Mouse (Mus musculus) limb, embryonic 14.5 days (tissue): ENCODE results near the gene Wwc2. TPM values are rescaled to one million over a fixed set of nuclear protein-coding genes. Genes with fewer than 3 reads are reported as not detected.

ENCODE experiments used
- ATAC-seq: fragments of 200-750 bp; cut with Nextera tagmentation; 2 replicates; pipeline ENCODE4 v1.8.0; 2017; ENCODE audit warnings: low read depth, moderate number of reproducible peaks, moderate TSS enrichment; ENCODE audit not compliant: low FRiP score
- DNase-seq: peaks from one replicate; pipeline ENCODE4 v3.0.0-alpha.2; 2015; ENCODE audit warnings: low spot score
- H3K27ac ChIP-seq: fragments of 300-500 bp; sonication (generic); replicated peaks from 2 replicates; pipeline ENCODE4 v1.5.1; 2014; ENCODE audit warnings: low read depth, mild to moderate bottlenecking, low read length, moderate library complexity, mixed read lengths
- H3K27me3 ChIP-seq: fragments of 300-500 bp; sonication (generic); 2 replicates; pipeline ENCODE4 v1.6.1; 2014; ENCODE audit warnings: low read length, mixed read lengths; ENCODE audit not compliant: control insufficient read depth, insufficient read depth
- H3K36me3 ChIP-seq: fragments of 300-500 bp; sonication (generic); 2 replicates; pipeline ENCODE4 v1.6.1; 2014; ENCODE audit warnings: mild to moderate bottlenecking, low read length, moderate library complexity, mixed read lengths; ENCODE audit not compliant: control insufficient read depth, insufficient read depth
- H3K4me1 ChIP-seq: fragments of 300-500 bp; sonication (generic); 2 replicates; pipeline ENCODE4 v1.6.1; 2014; ENCODE audit warnings: antibody characterized with exemption, low read length, mixed read lengths; ENCODE audit not compliant: control insufficient read depth, insufficient read depth
- H3K4me2 ChIP-seq: fragments of 300-500 bp; sonication (generic); replicated peaks from 2 replicates; pipeline ENCODE4 v1.6.1; 2014; ENCODE audit warnings: low read depth, mild to moderate bottlenecking, low read length, moderate library complexity; ENCODE audit not compliant: severe bottlenecking
- H3K4me3 ChIP-seq: fragments of 300-500 bp; sonication (generic); replicated peaks from 2 replicates; pipeline ENCODE4 v1.5.1; 2014; ENCODE audit warnings: low read length
- H3K9ac ChIP-seq: fragments of 300-500 bp; sonication (generic); 2 replicates; pipeline ENCODE4 v1.6.1; 2014; ENCODE audit warnings: mild to moderate bottlenecking, low read depth, low read length, moderate library complexity; ENCODE audit not compliant: severe bottlenecking
- H3K9me3 ChIP-seq: fragments of 300-500 bp; sonication (generic); 2 replicates; pipeline ENCODE4 v1.6.1; 2016; ENCODE audit warnings: low read length; ENCODE audit not compliant: control insufficient read depth
- POLR2A ChIP-seq: fragments of 200-500 bp; IDR thresholded peaks from 2 replicates; pipeline ENCODE4 v1.8.0; 2012; ENCODE audit warnings: inconsistent platforms, mild to moderate bottlenecking, moderate library complexity, borderline replicate concordance; ENCODE audit not compliant: insufficient read depth, insufficient read length; ENCODE audit errors: extremely low read depth
- WGBS: fragments of 180-500 bp; shearing (Covaris S2); extraction: QIAGEN DNeasy Blood & Tissue Kit; methylation state at CpG from one replicate; pipeline ENCODE4 v1.1.7; 2014; 5-methylcytosine and 5-hydroxymethylcytosine counted together
- polyA plus RNA-seq, 2 experiments: library from polyadenylated mRNA; depleted of rRNA in 1 of 2; stranded (reverse) in 1 of 2; unstranded in 1 of 2; fragments of >200 nt; fragmentation: Nextera tagmentation in 1 of 2; extraction: Ambion mirVana in 1 of 2; gene quantifications; 2 replicates each; pipeline versions ENCODE4 v1.2.1 to v1.2.3; 2012 to 2014

Gene Wwc2
- polyA plus RNA-seq, 2 experiments, result 10.9 to 13.5 TPM

- ATAC-seq (no peak), DNase-seq (no peak)
- WGBS, result 86% methylated on average over 8 of the region's 8 CpGs
- Histone ChIP-seq H3K4me3 (no peak overlapping the region), H3K27me3 (no peaks in the 10 kb centered on the region), H3K36me3 (no peaks in the 10 kb centered on the region; the same call in 1 of the 2 replicates), H3K27ac (no peak overlapping the region), H3K9ac (no peak overlapping the region), H3K4me1 (peaks cover 9% of the 10 kb centered on the region), H3K9me3 (no peaks in the 10 kb centered on the region), H3K4me2 (no peak overlapping the region)
- TF ChIP-seq POLR2A, result no peak
These were observed 10.8 kb downstream of the Wwc2 start for GRCm38 (mm10) chr8:47979876-47980275.

DNA sequence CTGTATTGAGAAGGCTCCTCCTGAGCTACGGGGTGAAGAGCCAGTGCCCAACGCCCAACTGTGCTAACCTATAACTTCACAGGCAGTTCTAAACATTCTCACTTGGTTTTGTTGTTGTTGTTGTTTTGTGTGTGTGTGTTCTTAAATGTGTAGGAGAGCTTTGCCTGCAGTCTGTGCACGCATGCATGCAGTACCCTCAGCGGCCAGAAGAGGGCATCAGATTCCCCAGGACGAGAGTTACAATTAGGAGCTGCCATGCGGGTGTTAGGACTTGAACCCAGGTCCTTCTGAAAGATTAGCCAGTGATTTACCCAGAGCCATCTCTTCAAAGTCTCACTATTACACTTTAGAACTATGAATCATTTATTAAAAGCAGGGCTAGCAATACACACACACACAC, 12.0 kb downstream of the Wwc2 start:
- no peak for ATAC-seq
- no peak overlapping the region for H3K4me3 ChIP-seq
- WGBS, result 84% methylated on average over 6 of the region's 6 CpGs
- peaks cover 15% of the 10 kb centered on the region for H3K4me1 ChIP-seq
- no peaks in the 10 kb centered on the region; the same call in 1 of the 2 replicates for H3K36me3 ChIP-seq
- no peak for TF ChIP-seq POLR2A
- no peaks in the 10 kb centered on the region for H3K27me3 ChIP-seq
- H3K9me3 ChIP-seq, result no peaks in the 10 kb centered on the region
- H3K4me2 ChIP-seq, result no peak overlapping the region
- no peak overlapping the region for H3K9ac ChIP-seq
- no peak overlapping the region for H3K27ac ChIP-seq
- DNase-seq, result no peak

GRCm38 (mm10) chr8:47974963-47975314, 15.8 kb downstream of the Wwc2 start:
- TF ChIP-seq POLR2A, result no peak
- Histone ChIP-seq H3K9me3 (no peaks in the 10 kb centered on the region), H3K27me3 (no peaks in the 10 kb centered on the region), H3K4me3 (peak overlapping the region; percentile 18), H3K27ac (no peak overlapping the region), H3K36me3 (no peaks in the 10 kb centered on the region; the same call in 1 of the 2 replicates), H3K4me2 (peak overlapping the region; percentile 45), H3K9ac (no peak overlapping the region), H3K4me1 (peaks cover 12% of the 10 kb centered on the region)
- no peak; the same call in 1 of the 2 replicates for ATAC-seq
- 32% methylated on average over 7 of the region's 7 CpGs for WGBS
- DNase-seq, result no peak

DNA sequence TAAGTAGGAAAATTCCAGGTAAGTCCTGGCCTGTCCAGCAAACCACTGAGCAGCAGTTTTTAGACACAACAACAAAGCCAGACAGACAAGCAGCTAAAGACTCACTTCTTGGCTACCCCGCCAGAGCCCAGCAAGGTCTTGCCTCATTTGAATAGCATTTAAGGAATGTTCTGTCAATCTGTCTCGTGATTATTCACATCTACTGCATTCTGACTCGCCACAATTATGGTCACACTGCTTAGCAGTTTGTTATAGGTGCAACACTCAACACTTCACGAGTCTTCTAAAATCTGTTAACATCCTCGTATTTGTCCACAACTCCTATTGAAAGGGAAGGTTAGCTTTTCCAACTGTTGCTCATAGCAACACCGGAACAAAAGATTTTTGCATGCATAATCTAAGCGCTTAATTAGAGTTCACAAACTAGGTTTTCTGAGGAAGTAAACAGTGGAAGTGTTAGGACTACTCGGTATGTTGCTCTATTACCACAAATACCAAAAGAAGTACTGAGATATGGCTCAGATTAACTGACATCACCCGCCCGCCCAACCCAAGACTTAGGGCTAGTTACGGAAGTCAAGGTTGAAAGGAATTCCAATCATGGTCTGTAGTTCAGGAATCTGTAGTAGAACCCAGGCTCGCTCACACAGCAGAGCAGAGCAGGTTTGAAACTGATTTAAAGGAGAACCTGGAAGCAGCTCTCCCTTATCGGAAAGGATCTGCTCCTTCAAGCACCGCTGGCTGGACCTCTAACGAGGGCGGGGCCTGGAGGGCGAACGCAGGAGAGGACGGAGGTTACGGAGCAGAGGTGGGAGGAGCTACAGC, 16.4 kb downstream of the Wwc2 start:
- H3K36me3 ChIP-seq, result no peaks in the 10 kb centered on the region; the same call in 1 of the 2 replicates
- H3K9me3 ChIP-seq, result no peaks in the 10 kb centered on the region
- WGBS, result 25% methylated on average over 20 of the region's 20 CpGs
- H3K4me3 ChIP-seq, result peak overlapping the region; percentile 18
- DNase-seq, result no peak
- TF ChIP-seq POLR2A, result no peak
- peaks cover 12% of the 10 kb centered on the region for H3K4me1 ChIP-seq
- H3K27me3 ChIP-seq, result no peaks in the 10 kb centered on the region
- no peak; the same call in 1 of the 2 replicates for ATAC-seq
- peak overlapping the region; percentile 45 for H3K4me2 ChIP-seq
- no peak overlapping the region for H3K9ac ChIP-seq
- H3K27ac ChIP-seq, result no peak overlapping the region; the same call in 1 of the 2 replicates

DNA sequence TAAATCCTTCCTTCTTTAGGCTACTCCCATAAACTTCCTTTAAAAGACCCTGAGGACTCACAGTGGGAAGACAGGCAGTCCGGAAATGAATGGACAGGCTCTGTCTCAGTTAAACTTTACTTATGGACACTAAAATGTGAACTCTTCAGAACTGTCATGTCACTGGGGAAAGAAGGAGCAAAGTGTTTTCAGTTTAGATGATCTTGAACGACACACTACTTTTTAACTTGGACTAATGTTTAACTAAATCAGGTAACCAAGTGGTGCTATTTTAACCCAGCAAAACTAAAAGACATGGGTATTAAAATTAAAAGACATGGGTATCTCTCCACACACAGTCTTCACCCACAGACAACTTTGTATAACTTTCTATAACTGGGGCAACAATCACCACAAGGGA, 19.6 kb downstream of the Wwc2 start:
- DNase-seq (no peak), ATAC-seq (no peak)
- Histone ChIP-seq H3K27ac (no peak overlapping the region), H3K27me3 (no peaks in the 10 kb centered on the region), H3K36me3 (no peaks in the 10 kb centered on the region), H3K4me1 (peaks cover 28% of the 10 kb centered on the region), H3K9me3 (no peaks in the 10 kb centered on the region), H3K4me2 (no peak overlapping the region), H3K4me3 (no peak overlapping the region), H3K9ac (no peak overlapping the region)
- 56% methylated on average over 2 of the region's 2 CpGs for WGBS
- no peak for TF ChIP-seq POLR2A
